Mouse (Mus musculus): ENCODE results near the gene Stfa3.

- peak; percentile 42; the same call in 1 of the 2 replicates for TF ChIP-seq CTCF (IDR thresholded peaks at IDR 0.05; ENCODE audit: low read depth)
- no peak for TF ChIP-seq EP300 (IDR thresholded peaks at IDR 0.05; ENCODE audit: low read depth)
Measured at GRCm38 (mm10) chr16:36469955-36470478, 14.8 kb upstream of the Stfa3 start.
